Mouse (Mus musculus) spleen, adult 18-20 months (tissue): Measurements from ENCODE around the gene Tnfrsf8.
"Not testable (repeated sequence)": the region's sequence is repeated elsewhere in the genome, so short reads cannot be mapped to it uniquely, and the experiment has no call there.

Experiments used
- DNase-seq, 2 experiments: peaks; one replicate each; pipeline ENCODE4 v3.0.0; 2022; ENCODE audit warnings: mixed read lengths in 2 of 2

The Tnfrsf8 gene

DNA sequence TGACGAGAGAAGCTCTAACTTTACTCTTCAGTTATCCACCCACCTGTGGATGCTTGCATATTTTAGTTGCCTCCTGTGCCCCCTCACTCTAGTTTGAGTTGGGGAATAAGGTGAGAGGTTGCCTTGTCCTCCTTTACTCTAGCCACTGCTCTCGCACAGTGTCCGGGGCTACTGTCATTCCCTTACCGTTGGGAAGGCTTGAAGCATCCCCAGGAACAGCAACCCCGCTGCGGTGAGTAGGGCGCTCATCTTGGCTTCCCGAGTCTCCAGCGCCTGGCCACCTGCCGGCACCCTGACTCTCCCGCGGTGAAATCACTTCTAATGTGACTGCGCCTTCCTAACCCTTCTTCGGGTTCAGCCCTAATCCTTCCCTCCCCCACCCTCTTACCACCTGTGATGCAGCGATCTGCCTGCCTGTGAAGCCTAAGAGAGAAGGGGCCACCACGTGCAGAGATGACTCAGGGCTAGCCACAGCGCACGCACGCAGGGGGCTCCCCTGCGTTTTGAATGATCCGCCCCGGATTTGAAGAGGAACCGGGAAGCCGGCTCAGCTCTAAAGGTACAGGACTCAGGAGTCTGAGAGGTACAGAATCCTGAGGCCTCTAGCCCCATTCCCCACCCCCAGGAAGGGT lies at the start of gene Tnfrsf8:
Gene Tnfrsf8, minus strand, starts transcription at position 329 of the 632 bp plus-strand sequence.
- DNase-seq: no peak

DNA sequence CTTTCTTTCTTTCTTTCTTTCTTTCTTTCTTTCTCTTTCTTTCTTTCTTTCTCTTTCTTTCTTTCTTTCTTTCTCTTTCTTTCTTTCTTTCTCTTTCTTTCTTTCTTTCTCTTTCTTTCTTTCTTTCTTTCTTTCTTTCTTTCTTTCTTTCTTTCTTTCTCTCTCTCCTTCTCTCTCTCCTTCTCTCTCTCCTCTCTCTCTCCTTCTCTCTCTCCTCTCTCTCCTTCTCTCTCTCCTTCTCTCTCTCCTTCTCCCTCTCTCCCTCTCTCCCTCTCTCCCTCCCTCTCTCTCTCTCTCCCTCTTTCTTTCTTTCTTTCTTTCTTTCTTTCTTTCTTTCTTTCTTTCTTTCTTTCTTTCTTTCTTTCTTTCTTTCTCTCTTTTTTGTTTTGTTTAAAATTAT lies 46.7 kb upstream of the Tnfrsf8 start:
- DNase-seq: not testable (repeated sequence)

DNA sequence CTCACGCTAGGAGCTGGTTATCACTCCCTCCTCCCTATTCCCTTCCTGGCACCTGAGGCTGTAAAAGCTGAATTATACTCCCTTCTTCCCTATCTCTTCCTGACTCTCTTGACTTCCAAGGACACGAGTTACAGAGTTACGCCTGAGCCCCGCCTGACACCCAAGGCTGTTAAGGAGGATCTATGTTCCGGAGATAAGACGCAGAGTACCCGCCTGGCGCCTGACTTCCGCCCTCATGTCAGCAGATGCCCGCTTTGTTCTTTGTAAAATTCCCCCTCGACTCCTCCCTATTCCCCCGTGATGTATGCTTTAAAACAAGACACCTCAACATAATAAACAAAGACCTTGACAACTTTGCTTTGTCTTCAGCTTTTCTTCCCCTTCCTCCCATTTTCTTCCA lies 46.1 kb upstream of the Tnfrsf8 start:
- DNase-seq: peak in 1 of 2 experiments; percentile 24

DNA sequence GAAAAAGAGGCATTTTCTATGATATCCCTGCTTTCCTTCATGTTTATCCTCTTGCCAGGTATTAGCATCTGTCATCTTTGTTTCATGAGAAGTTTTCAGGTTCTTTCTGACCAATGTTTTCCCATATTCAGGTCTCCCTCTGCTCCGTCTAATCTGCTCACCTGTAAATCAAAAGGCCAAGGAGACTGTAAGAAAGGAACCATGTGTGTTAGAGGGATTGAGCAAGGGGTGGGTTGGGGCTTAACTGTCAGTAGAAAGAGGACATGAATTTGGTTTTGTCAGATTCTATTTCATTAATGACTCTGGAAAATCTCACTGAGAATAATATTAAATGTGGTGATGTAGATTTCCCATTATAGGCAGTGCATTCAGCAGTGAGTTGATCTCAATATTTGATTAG lies 45.6 kb upstream of the Tnfrsf8 start:
- no peak for DNase-seq

DNA sequence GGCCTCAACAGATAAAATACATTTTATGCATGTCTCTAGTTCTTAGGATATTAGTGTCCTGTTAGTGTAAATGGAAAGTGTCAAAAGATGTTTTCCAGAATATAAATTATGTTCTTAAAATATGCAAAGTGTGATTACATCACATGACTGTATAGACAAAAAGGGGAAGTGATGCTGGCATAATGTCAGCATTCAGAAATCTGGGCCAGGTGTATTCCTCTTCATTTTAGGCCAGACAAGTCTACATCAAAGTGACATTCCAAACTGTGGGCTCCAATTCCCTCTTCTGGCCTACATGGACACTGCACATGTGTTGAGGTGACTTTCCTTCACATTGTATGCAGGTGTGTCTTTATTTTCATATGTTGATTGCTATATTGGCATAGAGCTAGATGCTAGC lies 41.3 kb upstream of the Tnfrsf8 start:
- no peak for DNase-seq

DNA sequence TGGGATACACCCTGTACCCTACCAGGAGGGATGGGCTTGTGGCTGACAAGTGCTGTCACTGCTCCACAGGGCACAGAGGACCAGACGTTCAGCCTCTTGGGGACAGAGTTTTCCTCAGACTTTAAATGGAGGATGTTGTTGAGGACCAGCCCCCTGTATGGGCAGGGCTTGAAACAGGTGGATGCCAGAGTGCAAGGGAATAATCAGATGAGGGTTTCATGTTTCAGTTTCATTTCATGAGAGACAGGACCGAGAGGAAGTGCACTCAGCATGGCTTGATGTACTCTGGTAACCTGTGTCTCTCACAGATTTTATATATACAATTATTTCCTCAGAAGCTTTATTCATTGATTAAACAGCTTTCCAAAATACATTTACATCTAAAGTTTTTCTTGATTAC lies 38.9 kb upstream of the Tnfrsf8 start:
- peak in 1 of 2 experiments; percentile 13 for DNase-seq

DNA sequence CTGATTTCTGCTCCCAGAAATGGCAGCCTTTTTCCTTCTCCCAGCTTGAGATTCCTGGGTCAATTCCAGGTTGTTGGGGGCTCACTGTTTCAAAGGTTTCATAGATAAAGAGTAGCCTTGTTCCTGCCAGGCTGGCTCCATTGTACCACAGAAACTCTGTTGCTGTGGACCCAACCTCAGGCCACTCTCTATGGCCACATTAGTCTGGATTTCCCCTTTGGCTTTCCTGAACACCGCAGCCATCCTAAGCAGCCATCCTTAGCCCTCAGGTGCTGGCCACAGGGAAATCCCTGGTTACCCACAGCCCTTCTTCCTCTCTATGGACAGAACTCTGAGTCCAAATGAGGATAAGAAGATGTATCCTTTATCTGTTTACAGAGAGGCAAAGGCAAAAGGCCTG lies 30.0 kb upstream of the Tnfrsf8 start:
- DNase-seq: no peak

DNA sequence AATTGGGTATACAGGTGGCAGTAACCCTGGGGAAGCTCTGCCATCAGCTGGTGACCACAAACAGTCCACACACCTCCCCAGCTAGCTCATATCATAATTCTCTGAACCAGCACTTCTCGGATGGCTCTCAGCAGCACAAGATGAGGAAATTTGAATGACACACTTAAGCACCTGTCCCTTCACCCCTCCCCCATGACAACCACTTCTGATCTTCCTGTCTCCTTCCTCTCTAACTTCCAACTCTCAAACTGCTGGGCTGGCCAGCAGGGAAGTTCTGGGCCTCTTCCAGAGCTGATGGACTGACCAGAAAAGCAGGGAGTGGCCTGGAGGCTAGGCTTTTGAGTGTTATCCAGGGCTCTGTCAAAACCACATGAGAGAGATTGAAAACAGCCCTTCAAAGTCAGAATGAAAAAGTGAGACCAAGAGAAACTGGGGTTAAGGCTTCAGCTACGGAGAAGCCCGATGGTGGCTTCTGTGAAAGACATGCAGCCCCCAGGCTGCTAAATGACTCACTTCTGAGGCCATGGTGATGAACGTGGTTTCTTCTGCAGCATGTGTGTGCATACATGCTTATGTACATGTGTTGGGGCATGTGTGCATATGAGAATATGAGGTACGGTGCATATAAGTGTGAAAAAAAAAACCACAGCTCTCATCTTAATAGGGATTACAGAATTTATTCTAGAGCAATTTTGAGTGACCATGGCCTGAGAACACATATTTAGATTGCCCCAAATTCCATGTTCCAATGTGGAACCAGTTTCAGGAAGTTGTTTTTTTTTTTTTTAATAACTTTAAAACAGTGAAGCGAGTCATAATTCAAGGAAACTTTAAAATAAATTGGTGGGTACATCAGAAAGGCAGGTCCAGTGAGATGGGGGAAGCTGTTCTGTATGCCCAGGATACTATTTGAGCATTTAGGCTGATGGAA lies 27.2 kb upstream of the Tnfrsf8 start:
- DNase-seq: no peak

DNA sequence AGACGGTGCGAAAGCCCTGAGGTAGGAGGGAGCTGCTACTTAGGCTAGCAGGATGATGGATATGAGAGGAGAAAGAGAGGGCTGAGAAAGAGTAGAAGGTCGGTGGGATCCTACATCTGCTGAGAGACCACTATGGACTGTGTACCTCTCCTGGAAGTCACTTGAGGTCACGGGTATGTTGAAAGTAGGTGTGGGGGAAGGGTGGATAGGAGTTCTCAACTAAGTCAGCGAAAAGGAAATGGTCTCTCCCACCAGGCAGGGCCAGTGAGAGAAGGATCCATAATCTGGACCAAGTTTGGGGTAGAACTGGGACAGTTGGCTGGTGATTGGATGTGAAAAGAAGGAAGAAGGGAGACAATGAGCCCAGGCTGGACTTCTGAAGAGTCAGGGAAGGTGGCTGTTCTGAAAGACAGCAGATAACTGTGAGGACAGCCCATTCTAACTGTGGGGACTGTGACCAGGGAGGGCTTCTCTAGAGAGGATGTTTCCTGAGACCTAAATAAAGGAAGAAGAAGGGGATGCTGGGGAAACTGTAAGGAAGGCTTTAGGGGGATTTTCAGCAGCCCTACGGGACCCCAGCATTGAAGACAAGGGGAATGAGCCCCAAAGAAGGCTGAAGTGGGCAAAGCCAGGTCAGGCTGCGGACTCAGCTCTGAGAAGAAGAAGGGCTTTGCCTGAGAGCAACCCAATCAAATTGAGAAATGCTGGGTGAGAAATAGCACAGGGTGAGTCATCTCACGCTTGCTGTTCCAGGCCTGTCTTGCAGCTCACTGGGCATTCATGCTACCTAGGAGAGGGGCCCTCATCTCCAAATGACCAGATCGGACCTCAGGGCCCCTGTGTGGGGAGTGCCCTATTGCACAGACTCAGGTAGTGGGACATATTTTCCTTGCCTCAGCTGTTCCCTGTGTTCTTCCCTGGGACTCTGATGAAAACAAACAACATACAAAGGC lies 23.2 kb upstream of the Tnfrsf8 start:
- DNase-seq: no peak

DNA sequence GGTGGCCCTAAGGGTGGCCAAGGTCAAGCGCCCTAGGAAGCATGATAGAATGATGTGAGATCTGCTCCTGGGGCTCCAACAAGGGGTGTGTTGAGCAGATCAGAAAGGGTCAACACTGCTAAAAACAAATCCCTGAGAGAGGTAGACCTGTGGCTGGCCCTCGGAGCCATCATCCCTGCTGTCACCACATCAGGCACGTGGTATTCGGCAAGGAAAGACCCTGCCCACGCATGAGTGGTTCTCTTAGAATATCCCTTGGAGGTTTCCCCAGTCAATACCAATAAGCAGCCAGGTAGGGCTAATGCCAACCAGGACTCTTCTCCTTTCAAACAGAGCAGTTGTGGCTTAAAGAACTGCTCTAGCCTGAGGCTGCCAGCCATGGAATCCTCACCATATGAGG lies 21.6 kb upstream of the Tnfrsf8 start:
- DNase-seq: no peak

DNA sequence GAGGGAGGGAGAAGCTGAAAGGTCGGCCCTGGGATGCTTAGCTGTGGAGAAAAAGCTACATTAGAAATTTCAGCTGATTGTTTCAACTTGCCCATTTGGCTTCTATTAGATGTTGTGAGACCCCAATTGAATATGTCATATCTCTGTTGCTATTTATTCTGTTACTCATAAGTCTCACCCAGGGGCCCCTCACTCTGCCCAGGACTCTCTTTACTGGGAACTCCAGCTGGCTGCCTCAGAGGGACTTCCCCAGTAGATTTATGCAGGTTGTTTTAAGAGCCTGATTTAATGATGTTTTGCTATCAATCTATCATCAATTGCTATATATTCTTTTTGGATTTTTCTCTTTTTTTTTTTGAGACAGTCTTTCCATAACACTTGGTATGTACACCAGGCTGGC lies 21.1 kb upstream of the Tnfrsf8 start:
- no peak for DNase-seq

DNA sequence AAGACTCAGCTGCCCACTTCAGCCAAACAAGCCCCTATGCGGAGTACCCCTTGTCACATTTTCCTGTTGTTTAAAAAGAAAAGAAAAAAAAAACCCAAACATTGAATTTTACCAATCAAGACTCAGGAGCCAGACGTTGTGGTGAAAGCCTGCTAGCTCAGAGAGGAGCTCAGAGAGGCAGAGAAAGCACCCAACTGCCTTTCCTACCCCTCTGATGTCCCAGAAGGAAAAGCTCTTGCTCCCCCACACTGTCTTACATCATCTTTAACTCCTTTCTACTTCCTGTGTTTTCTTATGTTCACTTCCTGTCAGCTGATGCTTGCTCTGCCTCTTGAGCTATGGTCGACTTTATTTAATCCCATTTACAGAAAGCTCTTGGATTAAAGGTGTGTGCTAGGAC lies 8.7 kb upstream of the Tnfrsf8 start:
- DNase-seq: no peak

DNA sequence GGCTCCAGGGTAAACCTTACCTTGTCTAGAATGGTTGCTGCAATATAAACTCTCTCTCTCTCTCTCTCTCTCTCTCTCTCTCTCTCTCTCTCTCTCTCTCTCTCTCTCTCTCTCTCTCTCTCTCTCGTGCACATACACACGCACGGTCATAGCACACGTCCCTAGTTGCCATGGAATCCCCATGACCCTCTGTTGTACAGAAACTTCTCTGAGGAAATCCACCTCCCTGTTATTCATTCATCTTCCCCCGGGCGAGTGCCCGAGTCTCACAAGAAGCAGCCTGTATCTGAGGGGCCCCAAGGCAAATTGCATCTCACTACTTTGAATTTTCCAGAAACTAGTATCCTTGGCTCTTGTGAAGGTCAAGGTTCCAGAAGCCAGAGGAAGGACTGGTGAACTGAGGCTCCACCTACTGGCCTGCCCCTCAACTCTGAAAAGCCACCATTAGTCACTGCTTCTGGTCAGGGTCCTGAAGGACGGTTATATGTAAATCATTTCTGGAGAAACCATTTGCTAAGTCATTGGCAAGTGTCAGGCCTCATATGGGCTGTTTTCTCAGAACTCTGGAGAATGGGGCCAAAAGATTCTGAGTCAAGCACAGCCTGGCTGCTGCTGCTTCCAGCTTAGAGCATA lies 8.1 kb upstream of the Tnfrsf8 start:
- DNase-seq: no peak

DNA sequence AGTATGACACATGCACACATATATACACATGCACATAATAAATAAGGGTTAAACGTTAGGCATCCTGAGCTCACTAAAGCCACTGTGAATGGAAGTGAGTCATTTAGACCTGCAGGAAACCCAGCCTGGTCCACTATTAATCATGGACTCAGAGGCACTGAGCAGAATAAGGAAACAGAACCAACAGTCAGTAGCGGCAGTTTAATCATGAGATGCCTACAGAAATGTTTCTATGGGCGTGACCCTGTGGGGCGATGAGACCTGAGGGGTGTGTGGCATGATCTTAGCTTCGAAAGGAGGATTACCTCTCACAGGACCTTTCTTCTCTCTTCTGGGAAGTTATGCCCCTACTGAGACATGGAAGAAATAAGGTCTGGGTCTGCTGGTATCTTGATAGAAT lies 7.2 kb upstream of the Tnfrsf8 start:
- DNase-seq: no peak

DNA sequence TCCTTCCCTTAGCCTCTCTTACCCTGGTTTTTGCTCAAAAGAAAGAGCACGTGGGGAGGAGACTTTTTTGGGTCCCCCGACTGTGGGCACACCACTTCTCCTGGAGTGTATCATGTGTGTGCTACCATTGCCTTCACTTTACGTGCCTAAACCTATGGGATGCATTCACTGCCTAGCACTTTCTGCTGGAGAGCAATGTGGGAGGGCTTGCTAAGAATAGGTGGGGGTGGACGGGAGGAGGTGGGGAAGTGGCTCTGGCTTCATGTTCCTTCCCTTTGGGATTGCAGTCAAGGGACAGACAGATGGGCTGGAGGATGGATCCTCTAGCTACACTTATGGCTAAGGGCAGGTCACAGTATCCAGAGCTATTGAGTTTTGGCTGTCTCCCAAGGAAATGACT lies 5.7 kb upstream of the Tnfrsf8 start:
- no peak for DNase-seq

DNA sequence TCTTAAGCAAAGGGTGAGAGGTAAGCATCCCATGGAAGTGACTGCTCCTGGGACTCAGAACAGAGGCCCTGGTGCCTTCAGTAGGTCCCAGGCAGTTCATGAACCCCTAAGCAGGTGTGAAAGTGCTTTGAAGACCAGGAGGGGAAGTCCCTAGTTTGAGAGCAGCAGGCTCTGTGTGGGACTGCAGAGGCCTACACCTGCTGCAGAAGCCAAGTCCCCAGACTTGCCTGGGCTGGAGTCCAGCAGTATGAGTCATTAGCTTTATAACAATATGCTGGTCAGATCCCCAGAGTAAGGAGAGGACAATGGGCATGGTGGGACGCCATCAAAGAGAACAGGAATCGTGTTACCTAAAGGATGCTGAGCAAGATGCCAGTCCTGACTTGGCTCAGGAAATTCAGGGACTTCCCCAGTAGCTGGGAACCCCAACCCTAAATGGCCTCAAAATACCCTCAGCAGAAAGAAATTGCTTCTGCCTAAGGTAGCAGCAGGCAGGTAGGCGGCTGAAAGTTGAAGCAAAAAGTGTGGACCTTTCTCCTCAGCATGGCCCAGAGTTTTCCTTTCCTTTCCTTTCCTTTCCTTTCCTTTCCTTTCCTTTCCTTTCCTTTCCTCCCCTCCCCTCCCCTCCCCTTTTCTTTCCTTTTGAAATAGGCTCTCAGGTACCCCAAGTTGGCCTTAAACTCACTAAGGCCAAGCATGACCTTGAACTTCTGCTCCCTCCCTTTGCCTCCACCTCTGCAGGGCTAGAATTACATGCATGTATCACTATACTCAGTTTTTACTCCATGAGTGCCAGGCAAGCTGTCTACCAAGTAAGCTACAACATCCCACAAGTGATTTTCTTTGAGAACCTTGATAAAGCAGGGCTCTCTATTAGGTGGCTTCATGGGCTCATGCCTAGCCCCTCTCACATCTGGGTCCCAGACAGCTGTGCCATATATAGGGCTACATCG lies 4.6 kb upstream of the Tnfrsf8 start:
- DNase-seq: no peak

DNA sequence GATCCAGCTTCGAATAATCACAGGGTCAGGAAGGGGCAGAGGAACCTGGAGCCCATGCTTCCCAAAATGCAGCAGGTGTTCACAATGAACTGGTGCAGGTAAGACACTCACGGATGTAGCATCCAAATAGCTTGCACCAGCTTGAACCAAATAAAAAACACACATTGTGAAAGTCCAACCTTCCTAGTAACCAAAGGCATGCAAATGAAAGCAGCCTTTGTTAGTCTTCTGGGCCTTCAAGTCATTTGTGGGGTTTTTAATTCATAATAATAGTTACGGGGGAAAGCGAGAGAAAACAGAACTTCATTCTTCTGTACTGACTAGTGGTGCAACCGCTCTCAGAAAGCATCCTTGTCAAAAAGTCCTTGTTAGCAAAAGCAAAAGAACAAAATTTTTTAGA lies 1.7 kb upstream of the Tnfrsf8 start:
- no peak for DNase-seq

DNA sequence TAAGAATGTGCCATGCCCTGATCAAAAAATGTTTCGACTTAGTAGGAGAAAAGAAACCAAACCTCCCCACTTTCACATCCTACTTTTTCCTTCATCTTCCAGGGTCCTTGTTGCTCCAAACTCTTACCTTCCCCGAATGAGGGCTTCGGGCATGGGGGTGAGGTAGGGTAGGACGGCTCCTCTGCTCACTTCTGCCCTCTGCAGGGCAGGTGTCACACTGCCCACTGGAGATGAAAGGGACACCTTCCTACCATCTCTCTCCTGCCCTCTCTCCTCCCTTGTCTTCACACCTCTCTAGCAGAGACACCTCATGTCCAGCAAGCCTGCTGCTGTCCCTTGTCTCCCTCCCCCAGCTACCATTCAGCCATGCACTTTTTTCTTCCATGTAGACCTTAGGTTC lies 998 bp downstream of the Tnfrsf8 start:
- no peak for DNase-seq

DNA sequence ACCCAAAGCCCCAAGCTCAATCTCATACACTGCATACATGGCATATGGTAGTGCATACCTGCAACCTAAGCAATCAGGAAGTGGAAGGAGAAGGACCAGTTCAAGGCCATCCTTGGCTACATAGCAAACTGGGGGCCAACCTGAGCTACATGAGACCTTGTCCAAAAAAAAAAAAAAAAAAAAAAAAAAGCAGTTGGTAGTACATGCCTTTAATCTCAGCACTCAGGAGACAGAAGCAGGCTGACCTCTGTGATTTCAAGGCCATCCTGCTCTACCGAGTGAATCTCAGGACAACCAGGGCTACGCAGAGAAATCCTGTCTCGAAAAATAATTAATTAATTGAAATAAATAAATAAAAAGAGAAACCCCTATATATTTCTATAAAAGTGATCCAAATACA lies 1.7 kb downstream of the Tnfrsf8 start:
- DNase-seq: no peak

DNA sequence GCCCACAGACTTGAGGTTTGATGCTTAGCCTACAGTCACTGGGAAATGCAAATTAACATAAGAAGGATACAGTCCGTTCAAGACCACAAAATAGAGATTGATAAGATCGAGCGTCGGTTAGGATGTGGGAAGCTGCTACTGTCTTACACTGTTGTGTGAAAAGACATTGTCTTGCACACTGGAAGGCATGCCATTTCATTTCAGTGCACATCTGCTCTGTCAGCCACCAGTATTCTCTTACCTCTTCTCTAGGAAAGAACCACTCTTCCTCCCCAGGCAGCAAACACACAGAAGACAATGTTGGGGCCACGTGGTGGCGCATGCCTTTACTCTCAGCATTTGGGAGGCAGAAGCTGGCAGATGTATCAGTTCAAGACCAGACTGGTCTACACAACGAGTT lies 2.4 kb downstream of the Tnfrsf8 start:
- DNase-seq: no peak

DNA sequence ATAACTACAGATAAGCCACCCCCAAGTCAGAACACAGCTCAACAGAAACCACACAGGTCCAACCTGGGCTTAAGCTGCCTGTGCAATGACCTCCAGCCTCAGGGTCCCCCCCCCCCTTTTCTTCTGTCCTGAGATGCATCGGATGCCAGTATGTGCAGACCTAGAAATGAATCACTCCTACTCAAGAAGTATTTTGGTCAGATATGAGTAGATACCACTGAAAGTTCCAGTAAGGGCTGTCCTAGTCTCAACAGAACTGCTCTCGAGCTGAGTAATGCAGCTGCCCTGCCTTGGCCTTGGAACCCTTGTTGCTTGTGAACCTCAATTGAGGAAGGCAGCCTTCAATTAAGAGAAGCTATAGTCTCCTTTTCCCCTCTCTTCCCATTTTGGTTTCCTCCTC lies 4.1 kb downstream of the Tnfrsf8 start:
- no peak for DNase-seq

DNA sequence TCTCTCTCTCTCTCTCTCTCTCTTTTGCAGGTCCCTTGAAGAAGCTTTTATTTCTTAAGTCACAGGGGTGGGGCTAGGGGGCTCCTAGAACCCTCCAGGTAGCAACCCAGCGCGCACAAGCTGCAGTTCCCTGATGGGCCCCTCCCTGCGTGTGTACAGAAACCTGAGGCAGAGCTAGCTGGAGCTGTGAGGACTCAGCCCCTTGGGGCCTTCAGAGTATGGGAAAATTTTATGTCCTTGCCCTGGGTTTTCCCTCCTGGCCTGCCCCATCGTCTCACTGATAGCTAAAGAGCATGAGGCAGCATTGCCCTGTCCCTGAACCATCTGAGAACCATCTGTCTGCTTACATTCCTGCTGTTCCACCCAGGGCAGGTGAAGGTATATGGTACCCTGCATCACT lies 8.5 kb downstream of the Tnfrsf8 start:
- no peak for DNase-seq
